Mouse (Mus musculus) kidney, embryonic 14.5 days (tissue): ENCODE data around the gene Adamts14. TPM values are rescaled to one million over a fixed set of nuclear protein-coding genes. Genes with fewer than 3 reads are reported as not detected.

ENCODE experiments used
- ATAC-seq: fragments of 200-750 bp; cut with Nextera tagmentation; 2 replicates; pipeline ENCODE4 v1.8.0; 2017; ENCODE audit warnings: moderate number of reproducible peaks, mild to moderate bottlenecking, moderate TSS enrichment, moderate library complexity; ENCODE audit not compliant: low FRiP score, low TSS enrichment
- H3K27ac ChIP-seq: fragments of 300-500 bp; sonication (generic); 2 replicates; pipeline ENCODE4 v1.5.1; 2014; ENCODE audit warnings: low read depth, mild to moderate bottlenecking, low read length, moderate library complexity, mixed read lengths
- H3K27me3 ChIP-seq: fragments of 300-500 bp; sonication (generic); 2 replicates; pipeline ENCODE4 v1.6.1; 2014; ENCODE audit warnings: mild to moderate bottlenecking, low read length; ENCODE audit not compliant: control insufficient read depth, insufficient read depth
- H3K36me3 ChIP-seq: fragments of 300-500 bp; sonication (generic); 2 replicates; pipeline ENCODE4 v1.6.1; 2014; ENCODE audit warnings: low read length, mixed read lengths; ENCODE audit not compliant: control insufficient read depth, insufficient read depth
- H3K4me1 ChIP-seq: fragments of 300-500 bp; sonication (generic); 2 replicates; pipeline ENCODE4 v1.6.1; 2014; ENCODE audit warnings: low read length, mixed read lengths; ENCODE audit not compliant: control insufficient read depth, insufficient read depth
- H3K4me2 ChIP-seq: fragments of 300-500 bp; sonication (generic); replicated peaks from 2 replicates; pipeline ENCODE4 v1.6.1; 2014; ENCODE audit warnings: low read depth, mild to moderate bottlenecking, low read length
- H3K4me3 ChIP-seq: fragments of 300-500 bp; sonication (generic); 2 replicates; pipeline ENCODE4 v1.5.1; 2014; ENCODE audit warnings: mild to moderate bottlenecking, low read length
- H3K9ac ChIP-seq: fragments of 300-500 bp; sonication (generic); 2 replicates; pipeline ENCODE4 v1.6.1; 2014; ENCODE audit warnings: low read depth, mild to moderate bottlenecking, low read length, moderate library complexity
- H3K9me3 ChIP-seq: fragments of 300-500 bp; sonication (generic); 2 replicates; pipeline ENCODE4 v1.6.1; 2016; ENCODE audit warnings: low read length; ENCODE audit not compliant: control insufficient read depth
- WGBS: fragments of 180-500 bp; shearing (Covaris S2); extraction: QIAGEN DNeasy Blood & Tissue Kit; methylation state at CpG from one replicate; pipeline ENCODE4 v1.1.7; 2014; 5-methylcytosine and 5-hydroxymethylcytosine counted together
- polyA plus RNA-seq: library from polyadenylated mRNA; unstranded; fragments of >200 nt; fragmentation: Nextera tagmentation; extraction: Ambion mirVana; gene quantifications from 2 replicates; pipeline ENCODE4 v1.2.1, GENCODE M21; 2014

Gene Adamts14
- polyA plus RNA-seq, 1 experiment from 2014 or later, result 1.3 TPM

DNA sequence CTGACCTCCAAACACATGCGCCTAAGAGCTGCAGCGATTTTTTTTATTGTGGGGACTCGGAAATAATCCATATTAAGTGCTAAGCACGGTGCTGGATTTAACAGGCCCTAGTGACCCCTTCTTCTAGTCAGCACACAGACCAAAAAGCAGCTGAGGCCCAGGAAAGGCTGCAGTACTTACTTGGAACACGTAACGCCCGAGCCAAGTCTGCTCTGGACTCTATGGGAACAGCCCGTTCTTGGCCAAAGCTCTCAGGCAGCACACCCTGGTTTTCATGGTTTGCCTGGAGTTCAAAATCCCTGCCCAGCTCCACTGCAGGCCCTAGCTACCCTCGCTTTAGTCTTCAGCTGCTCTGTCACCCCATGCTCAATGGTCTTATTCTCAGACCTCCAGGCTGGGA is 78.6 kb downstream of the Adamts14 start:
- H3K36me3 ChIP-seq, result no peaks in the 10 kb centered on the region
- H3K4me1 ChIP-seq, result no peaks in the 10 kb centered on the region
- no peaks in the 10 kb centered on the region for H3K27me3 ChIP-seq
- WGBS, result 85% methylated on average over 9 of the region's 9 CpGs
- no peak for ATAC-seq
- no peak overlapping the region for H3K4me3 ChIP-seq
- H3K9ac ChIP-seq, result no peak overlapping the region
- H3K9me3 ChIP-seq, result no peaks in the 10 kb centered on the region
- no peak overlapping the region for H3K4me2 ChIP-seq
- no peak overlapping the region for H3K27ac ChIP-seq

GRCm38 (mm10) chr10:61188010-61188409 is 85.2 kb downstream of the Adamts14 start:
- Histone ChIP-seq H3K4me2 (no peak overlapping the region), H3K36me3 (no peaks in the 10 kb centered on the region), H3K4me1 (no peaks in the 10 kb centered on the region), H3K4me3 (no peak overlapping the region), H3K27me3 (no peaks in the 10 kb centered on the region), H3K27ac (no peak overlapping the region), H3K9ac (no peak overlapping the region), H3K9me3 (no peaks in the 10 kb centered on the region)
- ATAC-seq, result no peak
- WGBS, result 63% methylated on average over 3 of the region's 3 CpGs

- no peak overlapping the region for H3K9ac ChIP-seq
- no peak overlapping the region for H3K27ac ChIP-seq
- 72% methylated on average over 3 of the region's 3 CpGs for WGBS
- no peak for ATAC-seq
- no peaks in the 10 kb centered on the region for H3K9me3 ChIP-seq
- no peak overlapping the region for H3K4me2 ChIP-seq
- no peaks in the 10 kb centered on the region for H3K27me3 ChIP-seq
- H3K4me1 ChIP-seq, result no peaks in the 10 kb centered on the region
- H3K4me3 ChIP-seq, result no peak overlapping the region
- no peaks in the 10 kb centered on the region for H3K36me3 ChIP-seq
Measured at GRCm38 (mm10) chr10:61187001-61187400, 86.2 kb downstream of the Adamts14 start.

DNA sequence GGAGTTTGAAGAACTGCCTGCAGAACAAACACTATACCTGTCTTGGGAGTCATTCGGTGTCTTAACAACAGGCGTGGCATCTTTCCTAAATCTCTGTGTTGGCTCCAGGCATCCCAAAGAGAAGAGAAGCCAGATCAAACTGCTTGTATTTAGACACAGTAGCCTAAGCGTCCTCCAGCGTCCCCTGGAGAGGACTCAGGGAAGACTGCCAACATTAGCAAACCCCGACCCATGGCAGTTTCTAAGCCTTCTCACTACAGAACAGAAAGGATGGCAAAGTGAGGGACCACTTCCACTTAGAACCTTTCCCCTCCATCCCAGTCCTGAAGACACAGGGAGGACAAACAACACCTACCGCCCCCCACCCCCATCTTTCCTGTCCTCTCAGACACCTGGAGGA is 93.3 kb downstream of the Adamts14 start:
- no peak for ATAC-seq
- WGBS, result 77% methylated on average over 6 of the region's 6 CpGs
- Histone ChIP-seq H3K9me3 (no peaks in the 10 kb centered on the region), H3K4me2 (no peak overlapping the region), H3K9ac (no peak overlapping the region), H3K27ac (no peak overlapping the region), H3K4me3 (no peak overlapping the region), H3K36me3 (no peaks in the 10 kb centered on the region), H3K27me3 (peaks cover 3% of the 10 kb centered on the region; the same call in 1 of the 2 replicates), H3K4me1 (no peaks in the 10 kb centered on the region)

- Histone ChIP-seq H3K9me3 (no peaks in the 10 kb centered on the region), H3K4me1 (no peaks in the 10 kb centered on the region), H3K9ac (no peak overlapping the region), H3K4me3 (no peak overlapping the region), H3K27me3 (peaks cover 5% of the 10 kb centered on the region; the same call in 1 of the 2 replicates), H3K27ac (no peak overlapping the region), H3K4me2 (no peak overlapping the region), H3K36me3 (no peaks in the 10 kb centered on the region)
- WGBS, result 90% methylated on average over 8 of the region's 8 CpGs
- no peak for ATAC-seq
Measured at GRCm38 (mm10) chr10:61178687-61179086, 94.6 kb downstream of the Adamts14 start.

DNA sequence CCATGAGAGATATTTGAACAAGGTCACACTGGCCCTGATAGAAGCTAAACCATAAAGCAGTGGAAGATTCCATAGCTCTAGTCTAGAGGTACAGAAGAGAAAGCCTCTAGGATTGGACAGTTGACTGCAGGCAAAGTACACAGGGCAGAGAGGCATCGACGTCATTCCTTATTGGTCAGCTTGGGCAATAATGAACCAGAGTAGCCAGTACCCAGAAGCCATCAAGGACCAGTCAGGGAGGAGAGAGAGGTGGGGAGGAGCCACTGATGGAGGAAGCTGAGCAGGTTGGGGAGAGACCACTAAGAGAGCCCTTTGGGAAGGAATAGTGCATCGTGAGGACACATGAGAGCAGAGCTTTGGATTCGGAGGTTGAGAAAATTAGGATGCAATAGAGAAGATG is 95.5 kb downstream of the Adamts14 start:
- no peak overlapping the region for H3K9ac ChIP-seq
- ATAC-seq, result no peak
- no peaks in the 10 kb centered on the region for H3K36me3 ChIP-seq
- no peak overlapping the region for H3K27ac ChIP-seq
- WGBS, result 80% methylated on average over 4 of the region's 4 CpGs
- H3K4me3 ChIP-seq, result no peak overlapping the region
- peaks cover 5% of the 10 kb centered on the region; the same call in 1 of the 2 replicates for H3K27me3 ChIP-seq
- no peaks in the 10 kb centered on the region for H3K9me3 ChIP-seq
- no peaks in the 10 kb centered on the region for H3K4me1 ChIP-seq
- H3K4me2 ChIP-seq, result no peak overlapping the region

- Histone ChIP-seq H3K9ac (no peak overlapping the region), H3K4me1 (no peaks in the 10 kb centered on the region), H3K27me3 (peaks cover 5% of the 10 kb centered on the region; the same call in 1 of the 2 replicates), H3K36me3 (no peaks in the 10 kb centered on the region), H3K9me3 (no peaks in the 10 kb centered on the region), H3K27ac (no peak overlapping the region), H3K4me3 (no peak overlapping the region), H3K4me2 (peak overlapping the region; percentile 15)
- 53% methylated on average over 7 of the region's 7 CpGs for WGBS
- no peak for ATAC-seq
Measured at GRCm38 (mm10) chr10:61176221-61176790, 96.9 kb downstream of the Adamts14 start.

DNA sequence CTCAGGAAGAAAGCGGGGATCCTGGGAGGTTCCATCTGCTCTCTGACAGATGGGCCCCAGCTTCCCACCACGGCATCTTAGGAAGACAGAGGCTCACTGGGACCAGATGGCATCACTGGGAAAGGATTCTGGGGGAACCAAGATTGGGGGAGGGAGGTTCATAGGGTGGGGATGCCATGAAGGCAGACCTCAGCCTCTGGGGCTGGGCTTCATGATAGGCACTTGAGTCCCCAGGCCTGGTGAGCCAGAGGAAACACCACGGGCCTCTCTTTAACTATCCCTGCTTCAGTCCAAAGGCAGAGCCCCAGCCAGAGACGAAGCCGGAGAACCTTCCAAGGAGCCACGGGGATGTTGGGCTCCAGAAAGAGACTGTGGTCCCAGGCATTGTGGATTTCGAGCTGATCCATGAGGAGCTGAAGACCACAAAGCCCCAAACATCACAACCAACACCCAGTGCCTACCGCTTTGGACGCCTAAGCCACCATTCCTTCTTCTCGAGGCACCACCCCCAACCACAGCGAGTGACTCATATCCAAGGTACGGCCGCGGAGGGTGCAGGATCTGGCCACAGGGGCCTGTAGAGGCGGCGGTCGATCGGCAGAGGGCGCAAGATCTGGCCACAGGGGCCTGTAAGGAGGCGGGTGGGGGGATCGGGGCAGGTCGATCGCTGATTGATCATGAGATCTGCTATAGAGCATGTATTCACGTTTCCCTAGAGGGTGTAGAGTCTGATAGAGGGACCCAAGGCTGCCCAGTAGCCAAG is 97.6 kb downstream of the Adamts14 start:
- H3K4me3 ChIP-seq, result no peak overlapping the region
- H3K4me2 ChIP-seq, result peak overlapping the region; percentile 15
- H3K4me1 ChIP-seq, result no peaks in the 10 kb centered on the region
- no peaks in the 10 kb centered on the region for H3K36me3 ChIP-seq
- H3K27me3 ChIP-seq, result peaks cover 5% of the 10 kb centered on the region; the same call in 1 of the 2 replicates
- no peak overlapping the region for H3K27ac ChIP-seq
- ATAC-seq, result no peak
- H3K9me3 ChIP-seq, result no peaks in the 10 kb centered on the region
- WGBS, result 15% methylated on average over 24 of the region's 24 CpGs
- H3K9ac ChIP-seq, result no peak overlapping the region

- no peak for ATAC-seq
Measured at GRCm38 (mm10) chr10:61174711-61175441, 98.4 kb downstream of the Adamts14 start.

More at GRCm38 (mm10) chr10:61174711-61175441, 98.4 kb downstream of the Adamts14 start:
- no peak overlapping the region for H3K9ac ChIP-seq
- H3K4me3 ChIP-seq, result no peak overlapping the region
- 41% methylated on average over 12 of the region's 13 CpGs for WGBS
- no peaks in the 10 kb centered on the region for H3K36me3 ChIP-seq
- no peak overlapping the region for H3K27ac ChIP-seq
- H3K4me2 ChIP-seq, result no peak overlapping the region
- peaks cover 5% of the 10 kb centered on the region; the same call in 1 of the 2 replicates for H3K27me3 ChIP-seq
- no peaks in the 10 kb centered on the region for H3K9me3 ChIP-seq
- no peaks in the 10 kb centered on the region for H3K4me1 ChIP-seq
